Mouse (Mus musculus) G1E (cell line): ENCODE data around the gene Dcdc2c.

ENCODE experiments used
- CTCF ChIP-seq: IDR thresholded peaks from 2 replicates; pipeline ENCODE4 v1.5.1; 2012; ENCODE audit warnings: low read depth, low read length, inconsistent platforms, mixed read lengths
- GATA1 ChIP-seq: IDR thresholded peaks from 2 replicates; pipeline ENCODE4 v1.6.1; 2012; ENCODE audit warnings: borderline replicate concordance, low read length, inconsistent platforms, mixed read lengths
- GATA2 ChIP-seq: IDR thresholded peaks from 2 replicates; pipeline ENCODE4 v1.6.1; 2012; ENCODE audit warnings: low read depth, low read length, inconsistent platforms, borderline replicate concordance
- POLR2AphosphoS5 ChIP-seq: IDR thresholded peaks from 2 replicates; pipeline ENCODE4 v1.6.1; 2012; ENCODE audit warnings: low read depth, low read length, inconsistent platforms; ENCODE audit not compliant: insufficient replicate concordance
- TAL1 ChIP-seq: conservative IDR thresholded peaks from 2 replicates; pipeline ENCODE4 v1.6.1; 2012; ENCODE audit warnings: low read depth, low read length, inconsistent platforms, mixed read lengths

- no peak for TF ChIP-seq CTCF
- TF ChIP-seq GATA1, result no peak
- TF ChIP-seq POLR2AphosphoS5, result no peak
- peak; percentile 23; the same call in 1 of the 2 replicates for TF ChIP-seq TAL1
- no peak for TF ChIP-seq GATA2
Observed at GRCm38 (mm10) chr12:28578147-28578546, 25.9 kb upstream of the Dcdc2c start.
